Mouse (Mus musculus) frontal cortex, postnatal 14 days (tissue): ENCODE results near the gene Scd2.
"Not testable (repeated sequence)": the region's sequence is repeated elsewhere in the genome, so short reads cannot be mapped to it uniquely, and the experiment has no call there.

ENCODE experiments used
- DNase-seq, 2 experiments: peaks; one replicate each; pipeline ENCODE4 v3.0.0; 2022; ENCODE audit warnings: low spot score in 2 of 2

The Scd2 gene

DNA sequence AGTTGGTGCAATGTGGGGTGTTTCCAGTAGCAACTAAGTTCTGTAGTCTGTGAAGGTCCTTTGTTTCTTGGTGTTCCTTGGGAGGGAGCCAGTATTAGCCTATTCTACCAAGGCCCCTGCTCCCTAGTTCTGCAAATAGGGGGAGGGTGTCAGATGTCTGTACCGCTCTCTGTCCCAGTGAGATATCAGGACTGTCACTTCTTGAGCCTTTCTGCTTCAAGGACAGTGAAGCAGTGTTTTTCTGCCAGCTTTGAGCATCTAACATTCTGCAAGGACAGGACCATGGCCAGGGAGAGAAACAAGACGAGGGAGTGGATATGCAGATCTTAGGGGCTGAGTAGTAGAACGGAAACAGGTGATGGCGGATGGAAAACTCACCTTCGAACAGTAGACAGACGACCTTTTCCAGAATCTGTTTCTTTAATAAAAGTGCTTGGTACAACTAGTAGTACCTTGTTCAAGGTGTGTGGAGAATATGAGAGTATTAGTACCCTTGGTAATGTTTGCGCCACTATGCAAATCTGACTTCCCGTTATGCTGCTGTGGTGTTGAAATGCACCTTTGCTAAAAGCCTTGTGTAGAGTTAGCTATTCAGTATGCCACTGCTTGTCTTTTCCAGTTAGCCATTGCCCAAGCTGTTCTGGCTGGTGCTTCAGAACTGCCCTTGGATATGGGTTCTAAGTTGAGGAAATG is 3.7 kb downstream of the Scd2 start:
- DNase-seq: no peak

DNA sequence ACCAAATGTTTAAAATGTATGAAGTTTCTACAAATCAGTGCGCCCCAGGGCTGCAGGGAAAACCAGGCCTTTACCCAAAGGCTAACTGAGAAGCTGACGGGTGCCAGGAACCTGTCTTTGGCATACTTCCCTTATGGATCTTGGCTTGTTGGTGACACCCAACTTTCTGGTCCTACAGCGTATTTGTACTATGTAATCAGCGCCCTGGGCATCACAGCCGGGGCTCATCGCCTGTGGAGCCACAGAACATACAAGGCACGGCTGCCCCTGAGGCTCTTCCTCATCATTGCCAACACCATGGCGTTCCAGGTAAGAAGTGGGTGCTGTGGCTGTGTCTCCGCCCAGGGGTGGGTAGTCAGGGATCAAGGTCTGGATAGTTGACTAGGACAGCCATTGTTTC is 4.4 kb downstream of the Scd2 start:
- DNase-seq: no peak

DNA sequence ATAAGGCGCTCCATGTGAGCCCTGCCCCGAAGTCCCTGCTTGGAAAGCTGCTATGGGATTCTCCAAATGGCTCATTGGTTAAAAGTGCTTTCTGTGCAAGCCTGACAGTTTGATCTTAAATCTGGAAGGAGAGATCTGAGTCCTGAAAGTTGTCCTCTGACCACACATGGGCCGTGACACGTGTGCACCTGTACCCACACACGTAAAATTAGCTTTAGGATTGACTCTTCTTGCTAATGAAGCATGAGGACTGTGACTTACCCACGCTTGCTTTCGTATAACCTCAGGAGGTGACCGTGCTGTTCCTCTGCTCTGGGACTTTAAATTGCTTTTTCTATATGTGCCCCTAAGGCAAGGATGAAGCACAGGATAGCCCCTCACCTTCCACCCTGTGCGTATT is 5.6 kb downstream of the Scd2 start:
- no peak for DNase-seq

DNA sequence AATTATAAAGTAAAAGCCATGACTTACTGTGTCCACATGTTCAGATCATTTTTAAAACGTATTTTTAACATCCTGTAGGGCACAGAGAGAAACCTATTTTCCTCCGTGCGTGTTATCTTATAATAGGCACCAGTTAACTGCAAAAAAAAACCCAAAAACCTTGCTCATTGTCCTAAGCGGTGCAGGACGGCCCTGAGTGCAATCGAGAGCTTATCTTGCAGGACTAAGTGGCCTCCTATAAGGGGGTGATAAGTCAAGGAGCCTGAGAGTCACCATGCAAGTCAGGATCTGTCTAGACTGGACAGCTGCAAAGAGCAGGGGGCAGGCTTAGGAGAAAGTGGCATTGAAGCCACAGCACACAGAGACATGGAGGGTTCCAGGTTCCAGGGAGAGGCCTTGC is 6.4 kb downstream of the Scd2 start:
- no peak for DNase-seq

DNA sequence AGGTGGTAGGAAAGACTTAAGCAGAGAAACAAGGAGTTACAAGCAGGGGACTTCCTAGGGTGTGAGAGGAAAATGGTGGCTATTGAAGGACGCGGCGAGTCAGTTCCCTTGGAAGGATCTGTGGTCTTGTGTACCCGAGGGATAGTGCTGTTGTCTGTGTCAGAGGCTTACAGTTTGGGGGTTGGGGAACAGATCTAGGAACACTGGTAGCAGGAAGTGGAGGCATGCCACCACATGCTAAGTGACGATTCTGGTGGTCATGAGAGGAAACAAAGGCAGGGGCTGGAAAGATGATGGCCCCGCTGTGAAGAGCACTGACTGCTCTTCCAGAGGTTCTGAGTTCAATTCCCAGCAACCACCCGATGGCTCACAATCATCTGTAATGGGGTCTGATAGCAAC is 7.0 kb downstream of the Scd2 start:
- DNase-seq: no peak

DNA sequence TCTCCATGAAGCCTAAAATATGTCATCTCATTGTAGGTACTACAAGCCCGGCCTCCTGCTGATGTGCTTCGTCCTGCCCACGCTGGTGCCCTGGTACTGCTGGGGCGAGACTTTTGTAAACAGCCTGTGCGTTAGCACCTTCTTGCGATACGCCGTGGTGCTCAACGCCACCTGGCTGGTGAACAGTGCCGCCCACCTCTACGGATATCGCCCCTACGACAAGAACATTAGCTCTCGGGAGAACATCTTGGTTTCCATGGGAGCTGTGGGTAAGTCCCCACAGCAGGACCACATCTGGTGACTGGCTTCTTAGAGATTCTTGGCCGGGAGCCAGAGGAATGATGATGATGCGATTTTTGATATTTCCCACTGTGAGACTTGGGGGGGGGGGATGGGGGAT is 7.7 kb downstream of the Scd2 start:
- no peak for DNase-seq

DNA sequence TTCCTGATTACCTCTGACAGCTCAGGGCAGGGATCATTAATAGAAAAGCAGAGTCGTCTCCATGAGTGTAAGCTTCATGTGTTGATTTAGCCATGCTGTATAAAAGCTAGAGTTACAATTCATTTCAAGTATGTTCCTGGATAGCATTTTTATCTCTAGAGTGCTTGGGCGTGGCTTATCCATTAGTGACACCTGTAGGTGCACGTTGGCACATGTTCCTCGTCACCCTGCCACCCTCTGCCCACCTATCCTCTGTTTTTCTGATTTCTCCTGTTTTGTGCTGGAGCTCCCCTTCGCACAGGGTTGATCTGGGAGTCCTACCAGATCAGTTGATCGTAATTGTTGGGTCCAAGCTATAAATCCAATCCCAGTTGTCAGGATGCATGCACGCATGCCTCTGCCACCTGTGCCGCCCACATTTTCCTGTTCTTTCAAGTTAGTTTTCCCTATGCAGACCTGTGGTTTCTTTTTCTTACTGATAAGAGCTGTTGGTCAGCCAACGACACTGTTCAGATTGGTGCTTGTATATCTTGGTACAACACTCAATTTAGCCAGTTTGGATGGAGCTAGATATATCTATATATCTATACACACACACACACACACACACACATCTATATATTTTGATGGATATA is 8.3 kb downstream of the Scd2 start:
- no peak for DNase-seq

DNA sequence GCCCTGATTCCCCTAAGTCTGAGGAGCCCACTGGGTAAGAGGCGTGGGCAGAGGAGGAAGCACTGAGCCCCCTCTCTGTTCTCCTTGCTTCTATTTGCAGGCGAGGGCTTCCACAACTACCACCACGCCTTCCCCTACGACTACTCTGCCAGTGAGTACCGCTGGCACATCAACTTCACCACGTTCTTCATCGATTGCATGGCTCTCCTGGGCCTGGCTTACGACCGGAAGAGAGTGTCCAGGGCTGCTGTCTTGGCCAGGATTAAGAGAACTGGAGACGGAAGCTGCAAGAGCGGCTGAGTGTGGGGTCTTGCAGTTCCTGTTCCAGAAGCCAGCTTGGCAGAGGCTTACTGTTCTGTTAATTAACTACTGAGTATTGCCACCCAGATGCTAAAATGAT is 9.4 kb downstream of the Scd2 start:
- DNase-seq: no peak

DNA sequence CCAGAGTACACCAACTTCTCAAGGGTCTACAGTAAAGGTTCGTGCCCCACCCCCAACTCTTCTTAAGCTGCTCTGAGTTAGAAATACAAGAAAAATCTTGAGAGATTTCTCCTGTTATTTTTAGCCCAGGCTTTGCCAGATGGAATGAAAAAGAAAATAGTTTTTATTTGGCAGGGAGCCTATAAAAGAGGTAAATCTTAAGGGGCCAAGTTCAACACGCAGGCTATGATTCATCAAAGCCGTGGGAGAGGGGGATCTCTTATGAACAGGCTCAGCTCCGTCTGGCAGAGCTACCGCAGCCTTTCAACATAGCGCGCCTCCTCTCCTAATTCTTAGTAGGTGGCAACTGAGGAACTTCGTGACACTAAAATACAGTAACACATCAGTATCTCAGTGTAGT is 10.0 kb downstream of the Scd2 start:
- no peak for DNase-seq

DNA sequence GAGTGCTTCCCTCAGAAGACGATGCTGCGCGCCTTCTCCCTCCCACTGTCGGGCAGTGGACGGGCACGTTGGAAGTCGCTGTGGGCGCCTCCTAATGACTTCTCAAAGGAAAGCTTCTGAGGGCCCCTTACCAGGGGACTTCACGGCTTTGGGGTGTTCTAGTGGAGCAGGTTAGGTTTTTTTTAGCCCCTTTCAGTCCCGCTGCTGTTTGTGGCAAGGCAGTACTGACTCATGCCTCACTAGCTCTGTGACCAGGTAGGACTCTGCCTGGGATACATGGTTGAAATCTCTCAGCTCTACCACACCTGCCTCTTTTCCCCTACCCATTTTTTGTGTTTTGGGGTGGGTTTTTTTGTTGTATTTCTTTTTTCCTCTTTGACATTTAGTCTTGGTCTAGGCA is 10.9 kb downstream of the Scd2 start:
- no peak for DNase-seq

DNA sequence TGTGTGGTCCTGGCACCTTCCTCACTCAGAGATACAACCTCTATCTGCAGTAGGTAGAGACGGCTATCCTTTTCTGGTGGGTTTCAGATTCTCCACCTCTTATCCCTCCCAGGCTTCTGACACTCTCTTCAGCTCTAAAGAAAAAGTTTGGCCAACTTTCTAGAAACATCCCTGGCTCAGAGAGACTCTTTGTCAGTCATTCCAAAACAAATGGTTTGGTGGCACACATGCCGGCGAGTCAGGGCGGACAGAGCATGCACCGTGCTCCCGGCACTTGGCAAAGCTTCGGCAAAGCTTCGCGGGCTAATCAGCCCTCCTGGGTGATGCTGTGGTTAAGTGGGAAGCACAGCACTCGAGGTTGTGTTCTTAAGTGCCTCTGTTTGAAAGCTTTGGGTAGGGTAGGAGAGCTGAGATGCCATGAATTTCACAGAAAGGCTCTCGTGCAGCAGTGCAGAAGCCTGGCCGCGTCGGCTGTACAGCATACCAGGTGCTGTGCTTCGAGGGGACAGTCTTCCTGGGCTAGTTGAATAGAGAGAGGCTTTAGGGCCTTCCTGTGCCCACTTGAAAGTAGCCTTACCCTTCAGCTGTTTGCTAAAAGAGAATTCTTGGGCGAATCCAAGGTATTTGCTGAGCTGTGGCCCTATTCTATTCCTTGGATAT is 11.5 kb downstream of the Scd2 start:
- no peak for DNase-seq

DNA sequence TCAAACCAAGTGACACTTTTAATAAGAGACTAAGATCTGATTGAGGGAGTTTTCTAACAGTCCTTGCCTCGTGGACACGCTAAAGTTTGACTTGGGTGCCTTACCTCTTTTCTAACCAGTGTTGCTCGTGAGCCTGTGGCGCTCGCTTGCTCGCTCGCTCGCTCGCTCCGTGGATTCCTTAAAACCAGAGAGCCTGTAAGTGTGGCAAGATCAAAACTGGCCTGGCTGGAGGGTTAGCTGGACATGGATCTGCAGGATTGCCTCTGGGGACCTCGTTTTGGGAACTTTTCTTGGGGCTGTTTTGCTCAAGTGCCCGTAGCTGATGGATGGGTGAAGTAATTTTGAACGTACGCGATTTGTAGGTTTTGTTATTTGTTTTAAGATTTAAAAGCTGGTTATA is 12.2 kb downstream of the Scd2 start:
- DNase-seq: no peak

DNA sequence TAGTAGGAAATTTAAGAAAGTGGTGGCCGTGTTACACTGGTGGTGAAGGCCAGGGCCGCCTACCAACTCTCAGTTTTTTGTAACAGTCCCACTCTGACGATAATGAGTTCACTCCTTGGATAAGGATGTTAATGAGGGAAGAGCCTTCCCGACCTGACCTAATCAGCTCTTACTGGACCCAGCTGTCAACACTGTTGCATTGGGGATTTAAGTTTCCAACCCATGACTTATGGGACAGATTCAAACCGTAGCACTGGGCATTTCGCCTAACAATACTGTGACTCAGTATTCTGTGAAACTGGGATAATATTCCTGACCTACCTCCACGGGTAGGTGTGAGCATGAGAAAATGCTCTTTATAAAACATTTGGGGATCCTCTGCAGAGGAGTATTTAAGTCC is 12.7 kb downstream of the Scd2 start:
- no peak for DNase-seq

DNA sequence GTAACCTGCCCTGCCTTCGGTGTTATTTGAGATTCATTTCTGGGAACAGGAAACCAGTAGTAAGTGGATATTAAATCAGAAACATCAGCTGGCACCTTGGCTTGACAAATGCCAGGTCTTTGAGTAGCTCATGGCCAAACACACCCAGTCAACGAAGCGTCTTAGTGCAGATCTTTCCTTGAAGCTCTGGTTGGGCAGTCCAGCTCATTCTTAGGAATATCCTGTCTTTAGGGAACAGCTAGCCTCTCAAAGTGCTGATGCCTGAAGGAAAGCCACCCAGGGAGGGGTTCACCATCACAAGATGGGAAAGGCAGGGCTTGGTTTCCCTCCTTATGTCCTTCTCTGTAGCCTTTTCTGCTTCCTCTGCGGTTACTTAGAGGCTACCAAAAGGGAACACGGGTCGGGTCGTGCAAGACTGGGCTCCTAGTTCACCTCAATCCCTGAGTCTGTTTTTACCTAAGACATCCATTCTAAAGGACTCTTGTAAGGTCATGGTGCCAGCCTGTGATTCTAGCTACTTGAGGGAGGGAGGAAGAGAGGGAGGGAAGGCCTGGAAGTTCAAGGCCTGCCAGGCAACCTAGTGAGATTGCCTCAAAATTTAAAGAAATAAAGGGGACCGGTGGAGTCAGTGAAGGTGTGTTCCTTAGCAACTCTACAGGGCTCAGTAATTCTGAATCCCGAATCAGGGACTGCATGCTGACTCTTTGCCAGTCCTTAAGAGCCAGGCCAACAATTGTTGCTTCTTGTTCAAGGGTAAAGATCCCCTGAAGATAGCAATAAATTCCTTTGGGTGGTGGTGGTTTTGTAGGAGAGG is 13.8 kb downstream of the Scd2 start:
- no peak for DNase-seq

DNA sequence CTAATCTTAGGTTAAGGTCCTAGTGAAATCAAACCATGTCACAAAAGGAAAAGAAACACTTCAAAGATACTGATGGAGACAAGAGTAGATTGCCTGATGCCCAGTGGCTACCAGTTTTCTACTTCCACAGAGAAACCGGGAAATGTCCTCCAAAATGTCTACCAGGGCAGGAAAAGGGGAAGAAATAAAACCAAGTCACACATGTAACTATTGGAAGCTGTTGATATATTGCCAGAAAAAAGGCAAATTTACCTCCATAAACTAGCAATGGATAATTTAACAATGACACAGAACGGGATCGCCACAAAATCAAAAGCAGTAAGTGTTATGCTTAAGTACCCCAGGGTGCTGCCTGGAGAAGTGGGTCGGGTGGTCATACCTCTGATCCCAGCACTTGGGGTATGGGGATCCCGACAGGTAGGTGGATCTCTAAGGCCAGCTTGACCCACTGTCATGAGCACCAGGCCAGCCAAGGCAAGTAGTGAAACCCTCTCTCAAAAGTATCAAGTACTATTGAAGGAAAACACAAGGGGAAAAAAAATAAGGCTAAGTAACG is 14.5 kb downstream of the Scd2 start:
- no peak for DNase-seq

DNA sequence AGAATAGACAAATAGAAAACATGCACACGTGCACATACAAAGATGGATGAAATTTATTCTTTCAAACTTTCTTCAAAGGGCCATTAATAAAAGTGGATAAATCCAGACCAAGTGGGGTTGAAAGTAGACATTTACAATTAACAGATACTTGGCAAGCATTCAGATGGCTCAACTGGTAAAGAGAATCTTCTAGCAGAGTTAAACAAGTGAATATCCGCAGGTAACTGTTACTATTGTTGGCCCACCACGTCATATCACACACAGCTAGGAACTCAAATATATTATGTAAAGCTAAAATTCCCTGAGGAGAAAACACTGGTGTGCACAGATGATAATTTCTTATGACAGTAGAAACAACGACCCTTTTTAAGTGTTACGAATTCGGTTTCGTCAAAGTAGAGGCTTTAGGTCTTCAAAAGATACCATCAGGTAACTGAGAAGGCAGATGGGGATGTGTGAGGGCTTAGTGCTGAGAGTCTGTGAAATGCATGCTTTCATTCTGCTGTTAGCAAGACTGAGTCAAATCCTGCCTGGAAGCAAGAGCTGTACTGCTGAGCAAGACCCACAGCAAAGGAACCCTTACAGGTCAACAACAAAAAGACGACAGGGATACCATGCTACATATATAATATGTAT is 15.3 kb downstream of the Scd2 start:
- no peak for DNase-seq

DNA sequence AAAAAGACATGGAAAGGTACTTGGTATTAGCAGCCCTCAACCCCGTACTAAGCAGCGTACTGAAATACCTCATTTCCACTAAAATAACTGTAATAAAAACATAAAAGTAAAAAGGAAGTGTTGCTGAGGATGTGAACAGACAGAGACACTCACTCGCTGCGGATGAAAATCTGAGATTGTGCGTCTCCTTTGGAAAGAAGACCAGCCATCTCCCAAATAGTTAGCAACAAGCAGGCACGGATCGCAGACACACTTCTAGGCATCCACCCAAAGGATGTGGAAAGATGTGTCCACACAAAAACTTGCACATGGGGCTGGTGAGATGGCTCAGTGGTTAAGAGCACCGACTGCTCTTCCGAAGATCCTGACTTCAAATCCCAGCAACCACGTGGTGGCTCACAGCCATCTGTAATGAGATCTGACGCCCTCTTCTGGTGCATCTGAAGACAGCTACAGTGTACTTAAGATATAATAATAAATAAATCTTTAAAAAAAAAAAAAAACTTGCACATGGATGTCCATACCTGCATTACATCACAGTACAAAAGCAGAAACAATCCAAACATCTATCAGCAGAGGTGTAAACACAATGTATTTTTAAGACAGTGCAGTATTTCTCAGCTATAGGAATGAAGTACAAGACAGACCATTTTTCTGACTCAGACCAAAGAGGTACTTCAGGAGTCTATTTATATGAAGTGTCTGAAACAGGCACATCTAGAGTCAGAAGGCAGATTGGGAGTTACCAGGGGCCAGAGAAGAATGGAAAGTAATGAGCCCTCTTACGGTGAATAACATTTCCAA is 16.1 kb downstream of the Scd2 start:
- no peak for DNase-seq

DNA sequence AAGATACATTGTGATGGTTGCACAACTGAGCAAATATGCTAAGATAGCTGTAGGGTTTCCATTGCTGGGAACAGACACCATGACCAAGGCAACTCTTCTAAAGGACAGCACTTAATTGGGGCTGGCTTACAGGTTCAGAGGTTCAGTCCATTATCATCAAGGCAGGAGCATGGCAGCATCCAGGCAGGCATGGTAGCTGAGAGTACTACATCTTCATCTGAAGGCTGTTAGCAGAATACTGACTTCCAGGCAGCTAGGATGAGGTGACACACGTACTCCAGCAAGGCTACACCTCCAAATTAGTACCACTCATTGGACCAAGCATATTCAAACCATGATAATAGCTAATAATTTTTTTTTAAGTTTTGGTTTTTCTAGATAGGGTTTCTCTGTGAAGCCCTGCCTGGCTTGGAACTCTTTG is 16.7 kb downstream of the Scd2 start:
- not testable (repeated sequence) for DNase-seq

DNA sequence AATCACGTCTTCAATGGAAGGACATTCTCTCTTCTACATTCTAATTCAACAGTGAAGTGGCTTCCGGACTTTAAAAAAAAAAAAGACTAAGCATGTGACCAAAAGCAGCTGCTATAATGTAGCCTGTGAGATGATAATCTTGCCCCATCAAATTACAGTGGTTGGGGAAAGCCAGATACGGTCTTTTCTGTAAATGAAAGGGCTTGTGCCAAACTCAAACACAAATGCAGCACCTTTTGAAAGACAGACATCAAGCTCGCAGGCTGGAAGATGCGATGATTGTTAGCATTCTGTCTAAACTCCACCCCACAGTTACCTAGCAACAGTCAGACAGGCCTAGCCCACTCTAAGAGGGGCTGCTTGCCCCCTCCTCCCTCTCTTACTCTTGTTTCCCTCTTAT is 17.3 kb downstream of the Scd2 start:
- DNase-seq: no peak

DNA sequence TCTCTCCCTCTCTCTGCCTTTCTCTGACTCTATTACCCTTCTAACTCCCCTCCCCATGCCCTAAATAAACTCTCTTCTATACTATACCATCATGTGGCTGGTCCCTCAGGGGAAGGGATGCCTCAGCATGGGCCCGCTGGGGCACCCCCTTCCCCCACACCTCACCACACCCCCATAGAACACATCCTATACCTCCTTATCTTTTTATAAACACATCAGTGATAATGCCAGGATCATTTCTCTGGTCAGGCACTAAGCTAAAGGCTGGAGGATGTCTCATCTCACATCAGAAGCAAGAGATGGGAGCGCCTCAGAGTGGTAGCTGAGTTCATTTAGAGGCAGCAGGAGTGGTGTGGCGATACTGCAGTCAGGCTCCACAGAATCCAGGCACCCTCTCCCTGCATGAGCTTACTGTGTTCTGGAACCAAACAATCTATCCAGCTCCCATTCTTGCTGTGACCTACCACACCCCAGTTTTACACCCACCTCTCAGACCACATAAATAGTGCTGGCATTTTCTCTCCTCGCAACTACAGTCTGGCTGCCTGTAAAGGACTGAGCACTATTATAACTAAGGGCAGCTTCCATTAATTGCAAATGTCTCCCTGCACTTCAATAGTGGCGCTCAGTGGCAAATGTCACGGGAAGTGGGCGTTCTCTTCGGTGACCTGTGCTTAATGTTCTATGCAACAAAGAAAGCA is 18.0 kb downstream of the Scd2 start:
- no peak for DNase-seq
